Mouse (Mus musculus): ENCODE results near the gene Ly86. TPM values are rescaled to one million over a fixed set of nuclear protein-coding genes. Genes with fewer than 3 reads are reported as not detected.

Gene Ly86
- total RNA-seq, 2 experiments from 2014 or later = 7.7 to 9.3 TPM

GRCm38 (mm10) chr13:37425406-37425805, 80.4 kb downstream of the Ly86 start:
- intact Hi-C loops (cut with DNase I) = loop anchor here (10.0 kb wide), 1 partner anchor 291 kb away; no protein-coding TSS in a partner anchor
- DNase-seq (ENCODE audit: low spot score in 2 of 2) = no peak

- intact Hi-C loops (cut with DNase I) = loop anchor here (10.0 kb wide), 1 partner anchor 292 kb away; no protein-coding TSS in a partner anchor
- no peak for DNase-seq (ENCODE audit: low spot score in 2 of 2)
Observed at GRCm38 (mm10) chr13:37426578-37427336, 81.7 kb downstream of the Ly86 start.

- intact Hi-C loops (cut with DNase I) = loop anchor here (10.0 kb wide), 1 partner anchor 294 kb away; no protein-coding TSS in a partner anchor
- DNase-seq (ENCODE audit: low spot score in 2 of 2) = no peak
Observed at GRCm38 (mm10) chr13:37428496-37428895, 83.5 kb downstream of the Ly86 start.

- DNase-seq (ENCODE audit: low spot score in 2 of 2) = no peak
- intact Hi-C loops (cut with DNase I) = loop anchor here (5.0 to 10.0 kb wide), 3 partner anchors 295 to 538 kb away; no protein-coding TSS in a partner anchor
Observed at GRCm38 (mm10) chr13:37429661-37430271, 84.8 kb downstream of the Ly86 start.

GRCm38 (mm10) chr13:37431707-37432106, 86.7 kb downstream of the Ly86 start:
- intact Hi-C loops (cut with DNase I) = loop anchor here (5.0 kb wide), 2 partner anchors 516 to 536 kb away; no protein-coding TSS in a partner anchor
- no peak for DNase-seq (ENCODE audit: low spot score in 2 of 2)

- no peak for DNase-seq (ENCODE audit: low spot score in 2 of 2)
- intact Hi-C loops (cut with DNase I) = loop anchor here (5.0 kb wide), 2 partner anchors 515 to 535 kb away; no protein-coding TSS in a partner anchor
Observed at GRCm38 (mm10) chr13:37432653-37433052, 87.6 kb downstream of the Ly86 start.

- intact Hi-C loops (cut with DNase I) = loop anchor here (5.0 kb wide), 2 partner anchors 514 to 534 kb away; no protein-coding TSS in a partner anchor
- no peak for DNase-seq (ENCODE audit: low spot score in 2 of 2)
Observed at GRCm38 (mm10) chr13:37433142-37433541, 88.1 kb downstream of the Ly86 start.

GRCm38 (mm10) chr13:37433730-37434129, 88.7 kb downstream of the Ly86 start:
- intact Hi-C loops (cut with DNase I) = loop anchor here (5.0 kb wide), 2 partner anchors 514 to 534 kb away; no protein-coding TSS in a partner anchor
- no peak for DNase-seq (ENCODE audit: low spot score in 2 of 2)

GRCm38 (mm10) chr13:37434137-37434772, 89.2 kb downstream of the Ly86 start:
- intact Hi-C loops (cut with DNase I) = loop anchor here (5.0 kb wide), 2 partner anchors 513 to 533 kb away; no protein-coding TSS in a partner anchor
- peak; percentile 73 to 82 for DNase-seq (ENCODE audit: low spot score in 2 of 2)

GRCm38 (mm10) chr13:37434841-37435240, 89.8 kb downstream of the Ly86 start:
- intact Hi-C loops (cut with DNase I) = loop anchor here (5.0 kb wide), 3 partner anchors 512 to 602 kb away; partner anchors contain the start of genes Cage1 and Riok1

GRCm38 (mm10) chr13:37436267-37437013, 91.4 kb downstream of the Ly86 start:
- no peak for DNase-seq (ENCODE audit: low spot score in 2 of 2)
- intact Hi-C loops (cut with DNase I) = loop anchor here (5.0 kb wide), 1 partner anchor 601 kb away; the partner anchor contains the start of genes Cage1 and Riok1

More at GRCm38 (mm10) chr13:37434841-37435240, 89.8 kb downstream of the Ly86 start:
- DNase-seq (ENCODE audit: low spot score in 2 of 2) = no peak

- DNase-seq (ENCODE audit: low spot score in 2 of 2) = no peak
- intact Hi-C loops (cut with DNase I) = loop anchor here (5.0 kb wide), 1 partner anchor 599 kb away; the partner anchor contains the start of genes Cage1 and Riok1
Observed at GRCm38 (mm10) chr13:37438788-37439187, 93.8 kb downstream of the Ly86 start.

- intact Hi-C loops (cut with DNase I) = loop anchor here (5.0 kb wide), 1 partner anchor 598 kb away; the partner anchor contains the start of genes Cage1 and Riok1
- DNase-seq (ENCODE audit: low spot score in 2 of 2) = no peak
Observed at GRCm38 (mm10) chr13:37439477-37439876, 94.5 kb downstream of the Ly86 start.

GRCm38 (mm10) chr13:37439941-37440340, 94.9 kb downstream of the Ly86 start:
- DNase-seq (ENCODE audit: low spot score in 2 of 2) = no peak
- intact Hi-C loops (cut with DNase I) = loop anchor here (5.0 kb wide), 1 partner anchor 597 kb away; the partner anchor contains the start of genes Cage1 and Riok1

- intact Hi-C loops (cut with DNase I) = no loop called here
- DNase-seq (ENCODE audit: low spot score in 2 of 2) = peak in 1 of 2 experiments; percentile 17
Observed at GRCm38 (mm10) chr13:37440593-37441307, 95.7 kb downstream of the Ly86 start.

- DNase-seq (ENCODE audit: low spot score in 2 of 2) = no peak
- intact Hi-C loops (cut with DNase I) = no loop called here
Observed at GRCm38 (mm10) chr13:37442058-37442457, 97.0 kb downstream of the Ly86 start.

- intact Hi-C loops (cut with DNase I) = no loop called here
- DNase-seq (ENCODE audit: low spot score in 2 of 2) = no peak
Observed at GRCm38 (mm10) chr13:37442531-37442930, 97.5 kb downstream of the Ly86 start.

- intact Hi-C loops (cut with DNase I) = no loop called here
- DNase-seq (ENCODE audit: low spot score in 2 of 2) = no peak
Observed at GRCm38 (mm10) chr13:37446699-37447258, 101.8 kb downstream of the Ly86 start.
